ENCODE assay signal across 11 mouse cellular contexts in the genomic region with DNA sequence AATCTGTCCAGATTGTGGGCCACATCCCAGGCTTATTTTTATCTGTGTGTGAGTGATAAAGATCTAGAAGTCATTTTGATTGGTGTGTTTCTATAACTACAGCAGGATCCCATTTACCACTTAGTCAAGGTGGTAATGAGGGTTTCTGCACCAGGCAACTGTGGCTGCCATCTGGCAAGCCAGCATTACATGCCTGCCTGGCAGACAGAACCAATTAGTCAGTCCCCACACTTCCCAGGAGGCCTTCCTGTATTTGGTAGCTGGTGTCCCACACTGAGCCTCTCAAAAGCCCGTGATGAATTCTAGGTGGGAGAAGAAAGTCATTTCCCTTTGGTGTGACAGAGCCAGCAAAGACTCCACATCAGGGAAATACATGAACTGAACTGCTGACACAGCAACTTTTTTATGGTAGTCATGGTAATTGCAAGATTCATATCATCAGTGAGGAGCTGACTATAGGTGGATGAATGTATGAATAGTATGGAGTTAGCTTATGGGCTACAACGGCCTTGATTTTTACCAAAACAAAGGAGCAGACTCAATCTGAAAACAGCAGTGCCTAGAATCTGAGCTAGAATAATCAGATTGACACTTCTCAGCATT. TPM values are rescaled to one million over a fixed set of nuclear protein-coding genes. Genes with fewer than 3 reads are reported as not detected.
DNase-seq lines count a peak whose midpoint lies in the region; ATAC-seq lines count a peak whose summit lies in the region.
"Had no signal": no experiment of that assay in that cellular context is flagged by ENCODE, and none has a peak within 500 bp of the region (broad histone marks: within the 10 kb centered on the region; RNA-seq: fewer than 3 reads in every experiment).

No protein-coding gene starts in this region.

- ATAC-seq in megakaryocyte-erythroid progenitor cell, adult 5-6 weeks (replicated peaks; ENCODE audit: low FRiP score, low TSS enrichment, poor library complexity, severe bottlenecking) = no peak
- ATAC-seq: activated CD4-positive, CD25-positive, alpha-beta regulatory T cell, adult 4 months; intestine, embryonic 16.5 days had no signal

- peak; percentile 34 for DNase-seq in layer of hippocampus, adult 11-12 months (ENCODE audit: low spot score)
- DNase-seq in layer of hippocampus, adult 9-10 months (ENCODE audit: low spot score) = no peak
- DNase-seq in cerebellum, postnatal 10 days = peak; percentile 70 to 80
- peak; percentile 3 to 43 for DNase-seq in layer of hippocampus, adult 18-20 months (ENCODE audit: low spot score in 2 of 2)
- peak; percentile 13 to 44 for DNase-seq in right cerebral cortex, adult 2 months (ENCODE audit: low spot score in 2 of 2)
- DNase-seq in urinary bladder, postnatal 36 days (ENCODE audit: low spot score in 2 of 2) = no peak
- DNase-seq in urinary bladder, postnatal 4 days (ENCODE audit: low spot score in 2 of 2) = no peak
- DNase-seq: thymus, adult 18-20 months had no signal

RNA-seq across cellular contexts. Expression of a gene that starts 18.5 kb away (rescaled TPM):
- under 1 TPM in 1 of 2 experiments, not detected in 1; 0.23 TPM for total RNA-seq in layer of hippocampus, adult 18-20 months (2021)
- not detected in 2 replicates for total RNA-seq in megakaryocyte-erythroid progenitor cell, adult 5-6 weeks (2014; fragmentation: Nextera tagmentation)
- not detected in 2 replicates for total RNA-seq in megakaryocyte-erythroid progenitor cell, adult 5-6 weeks (2017)

Comparison
In these comparisons a context has a peak if more than half of its experiments do, and no peak if none do; other contexts are left out.
1. DNase-seq: peak in layer of hippocampus, adult 11-12 months (single experiment), cerebellum, postnatal 10 days (2 of 2), layer of hippocampus, adult 18-20 months (2 of 2) and right cerebral cortex, adult 2 months (2 of 2); none in layer of hippocampus, adult 9-10 months (single experiment), urinary bladder, postnatal 36 days (0 of 2) and urinary bladder, postnatal 4 days (0 of 2).